Mouse (Mus musculus) heart, embryonic 14.5 days (tissue): ENCODE results near the gene Id3. TPM values are rescaled to one million over a fixed set of nuclear protein-coding genes. Genes with fewer than 3 reads are reported as not detected.

ENCODE experiments used
- ATAC-seq: fragments of 200-750 bp; cut with Nextera tagmentation; 2 replicates; pipeline ENCODE4 v1.8.0; 2017; ENCODE audit warnings: low read depth, moderate TSS enrichment; ENCODE audit not compliant: insufficient number of reproducible peaks, insufficient read depth, low FRiP score
- H3K27ac ChIP-seq, 2 experiments: fragments of 200-500 bp in 1 of 2; fragments of 300-500 bp in 1 of 2; sonication (generic) in 1 of 2; replicated peaks in 1 of 2; 2 replicates each; pipeline ENCODE4 v1.5.1; 2012 to 2014; ENCODE audit warnings: low read depth in 2 of 2, low read length in 2 of 2, control low read depth in 1 of 2, mild to moderate bottlenecking in 1 of 2, mixed read lengths in 1 of 2; ENCODE audit not compliant: control insufficient read depth in 1 of 2, insufficient read depth in 1 of 2
- H3K27me3 ChIP-seq: fragments of 300-500 bp; sonication (generic); 2 replicates; pipeline ENCODE4 v1.6.1; 2014; ENCODE audit warnings: mild to moderate bottlenecking, low read length, control low read depth; ENCODE audit not compliant: control insufficient read depth, insufficient read depth
- H3K36me3 ChIP-seq: fragments of 300-500 bp; sonication (generic); 2 replicates; pipeline ENCODE4 v1.6.1; 2014; ENCODE audit warnings: mild to moderate bottlenecking, control low read depth, low read length, mixed read lengths; ENCODE audit not compliant: control insufficient read depth, insufficient read depth
- H3K4me1 ChIP-seq, 2 experiments: fragments of 200-500 bp in 1 of 2; fragments of 300-500 bp in 1 of 2; sonication (generic) in 1 of 2; 2 replicates each; pipeline ENCODE4 v1.6.1; 2012 to 2014; ENCODE audit warnings: low read length in 2 of 2, control low read depth in 1 of 2, mixed read lengths in 1 of 2; ENCODE audit not compliant: control insufficient read depth in 2 of 2, insufficient read depth in 2 of 2
- H3K4me2 ChIP-seq: fragments of 300-500 bp; sonication (generic); 2 replicates; pipeline ENCODE4 v1.6.1; 2014; ENCODE audit warnings: mild to moderate bottlenecking, low read length
- H3K4me3 ChIP-seq, 2 experiments: fragments of 200-500 bp in 1 of 2; fragments of 300-500 bp in 1 of 2; sonication (generic) in 1 of 2; 2 replicates each; pipeline ENCODE4 v1.5.1; 2012 to 2014; ENCODE audit warnings: low read length in 2 of 2, mild to moderate bottlenecking in 2 of 2, control low read depth in 1 of 2, low read depth in 1 of 2, moderate library complexity in 1 of 2; ENCODE audit not compliant: control insufficient read depth in 1 of 2, insufficient read depth in 1 of 2
- H3K9ac ChIP-seq: fragments of 300-500 bp; sonication (generic); 2 replicates; pipeline ENCODE4 v1.6.1; 2014; ENCODE audit warnings: mild to moderate bottlenecking, low read length
- H3K9me3 ChIP-seq: fragments of 300-500 bp; sonication (generic); 2 replicates; pipeline ENCODE4 v1.6.1; 2016; ENCODE audit warnings: low read length, control low read depth; ENCODE audit not compliant: control insufficient read depth
- WGBS: fragments of 180-500 bp; shearing (Covaris S2); extraction: QIAGEN DNeasy Blood & Tissue Kit; methylation state at CpG from one replicate; pipeline ENCODE4 v1.1.7; 2014; 5-methylcytosine and 5-hydroxymethylcytosine counted together
- polyA plus RNA-seq: library from polyadenylated mRNA; unstranded; fragments of >200 nt; fragmentation: Nextera tagmentation; extraction: Ambion mirVana; gene quantifications from 2 replicates; pipeline ENCODE4 v1.2.1, GENCODE M21; 2014

Gene Id3
- polyA plus RNA-seq, 1 experiment from 2014 or later: 296 TPM

GRCm38 (mm10) chr4:136125458-136125857 lies 17.8 kb upstream of the Id3 start:
- H3K27me3 ChIP-seq: no peaks in the 10 kb centered on the region
- H3K36me3 ChIP-seq: no peaks in the 10 kb centered on the region
- H3K4me3 ChIP-seq: no peak overlapping the region
- no peak overlapping the region for H3K4me2 ChIP-seq
- H3K9ac ChIP-seq: no peak overlapping the region
- H3K4me1 ChIP-seq: peaks cover 14 to 17% of the 10 kb centered on the region in 2 experiments; a peak in 2 of 4 replicates
- ATAC-seq: no peak
- 65% methylated on average over 11 of the region's 11 CpGs for WGBS
- H3K27ac ChIP-seq: no peak overlapping the region
- 0 out of 2 replicates have a peak, but pooled peaks cover 4% of the 10 kb centered on the region for H3K9me3 ChIP-seq

DNA sequence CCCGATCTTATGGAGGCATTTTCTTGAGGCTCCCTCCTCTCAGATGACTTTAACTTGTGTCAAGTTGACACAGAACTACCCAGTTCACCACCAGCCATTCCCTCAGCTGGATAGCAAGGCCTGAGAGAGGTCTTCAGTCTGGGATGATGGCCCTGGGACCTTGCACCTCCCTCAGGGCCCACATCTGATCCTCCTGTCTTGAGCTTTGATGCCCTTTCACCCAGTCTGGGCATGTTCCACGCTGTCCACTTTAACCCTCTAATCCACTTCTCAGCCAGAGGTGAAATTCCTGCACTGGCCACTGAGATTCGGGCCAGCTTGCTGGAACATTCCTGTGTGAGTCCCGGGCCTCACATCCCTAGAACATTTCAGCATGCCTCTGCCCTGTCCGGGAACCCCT lies 17.3 kb upstream of the Id3 start:
- 42% methylated on average over 5 of the region's 5 CpGs for WGBS
- Histone ChIP-seq H3K4me3 (no peak overlapping the region), H3K4me1 (peaks cover 14 to 17% of the 10 kb centered on the region in 2 experiments; a peak in 2 of 4 replicates), H3K9ac (no peak overlapping the region), H3K36me3 (no peaks in the 10 kb centered on the region), H3K4me2 (no peak overlapping the region), H3K9me3 (0 out of 2 replicates have a peak, but pooled peaks cover 4% of the 10 kb centered on the region), H3K27ac (0 out of 4 replicates have a peak overlapping the region, but pooled peaks of 1 of the 2 experiments have one; percentile 1), H3K27me3 (no peaks in the 10 kb centered on the region)
- no peak for ATAC-seq

DNA sequence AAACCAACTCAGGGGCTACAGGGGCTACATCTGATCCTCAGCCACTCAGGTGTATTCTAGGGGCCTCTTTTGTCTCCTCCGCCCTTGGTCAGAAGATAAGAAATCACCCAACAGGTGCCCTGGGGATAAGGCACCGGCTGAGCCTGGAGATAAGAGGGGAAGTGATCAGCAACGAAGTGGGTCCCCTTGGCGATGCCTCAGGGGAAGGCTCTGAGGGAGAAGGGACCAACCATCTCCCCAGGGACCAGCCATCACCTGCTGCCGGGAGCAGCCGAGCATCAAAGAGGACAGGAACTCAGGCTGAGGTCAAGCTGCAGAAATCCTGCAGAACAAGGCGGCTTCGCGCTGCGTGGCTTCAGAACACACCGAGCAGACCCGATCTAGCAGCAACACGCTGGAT lies 15.6 kb upstream of the Id3 start:
- no peaks in the 10 kb centered on the region for H3K27me3 ChIP-seq
- no peak overlapping the region for H3K4me3 ChIP-seq
- WGBS: 53% methylated on average over 13 of the region's 13 CpGs

GRCm38 (mm10) chr4:136129842-136130241 lies 13.5 kb upstream of the Id3 start:
- ATAC-seq: no peak
- whole genome bisulfite sequencing: 68% methylated on average over 1 of the region's 1 CpGs

More for the DNA sequence above, 15.6 kb upstream of the Id3 start:
- Histone ChIP-seq H3K27ac (no peak overlapping the region), H3K9ac (no peak overlapping the region), H3K36me3 (no peaks in the 10 kb centered on the region), H3K4me1 (peaks cover 14 to 17% of the 10 kb centered on the region in 2 experiments; a peak in 2 of 4 replicates), H3K9me3 (0 out of 2 replicates have a peak, but pooled peaks cover 4% of the 10 kb centered on the region), H3K4me2 (no peak overlapping the region)
- no peak for ATAC-seq

DNA sequence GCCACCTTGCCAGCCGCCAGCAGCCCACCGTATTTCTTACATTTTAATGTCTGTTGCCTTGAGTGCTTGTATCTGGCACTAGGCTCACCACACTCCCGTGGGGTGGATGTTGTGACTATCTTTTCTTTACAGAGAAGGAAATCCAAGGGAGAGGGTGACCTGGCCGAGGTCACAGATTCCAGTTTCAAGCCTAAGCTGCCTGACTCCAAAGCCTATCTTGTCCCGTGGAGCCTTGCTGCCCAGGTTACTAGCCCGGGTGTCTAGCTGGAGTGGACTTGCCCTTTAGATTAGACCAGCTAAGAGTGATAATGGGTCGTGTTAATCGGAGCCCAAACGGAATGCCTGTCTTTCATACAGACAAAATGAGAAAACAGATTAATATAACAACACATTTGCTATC lies 9.5 kb upstream of the Id3 start:
- ATAC-seq: no peak
- no peaks in the 10 kb centered on the region for H3K36me3 ChIP-seq
- 0 out of 2 replicates have a peak, but pooled peaks cover 4% of the 10 kb centered on the region for H3K9me3 ChIP-seq
- peak overlapping the region; percentile 78 for H3K9ac ChIP-seq
- H3K4me1 ChIP-seq: peaks cover 22 to 36% of the 10 kb centered on the region in 2 experiments
- H3K4me2 ChIP-seq: peak overlapping the region; percentile 93
- H3K4me3 ChIP-seq: peak overlapping the region in 1 of 2 experiments; percentile 55; a peak in 1 of 4 replicates
- 14% methylated on average over 9 of the region's 9 CpGs for WGBS
- H3K27ac ChIP-seq: peak overlapping the region; percentile 95 to 97
- H3K27me3 ChIP-seq: no peaks in the 10 kb centered on the region

More at GRCm38 (mm10) chr4:136129842-136130241, 13.5 kb upstream of the Id3 start:
- Histone ChIP-seq H3K4me1 (peaks cover 20% of the 10 kb centered on the region in 2 experiments), H3K4me2 (no peak overlapping the region), H3K36me3 (no peaks in the 10 kb centered on the region), H3K27ac (no peak overlapping the region), H3K4me3 (no peak overlapping the region), H3K27me3 (no peaks in the 10 kb centered on the region), H3K9me3 (0 out of 2 replicates have a peak, but pooled peaks cover 4% of the 10 kb centered on the region), H3K9ac (no peak overlapping the region)

- ATAC-seq: peak; percentile 42
- peak overlapping the region; percentile 95 to 97 for H3K27ac ChIP-seq
- under 1% methylated on average over 15 of the region's 15 CpGs for WGBS
These were observed 8.8 kb upstream of the Id3 start for GRCm38 (mm10) chr4:136134418-136134977.

GRCm38 (mm10) chr4:136134978-136135873 lies 8.1 kb upstream of the Id3 start:
- Histone ChIP-seq H3K9ac (peak overlapping the region; percentile 78), H3K27me3 (no peaks in the 10 kb centered on the region), H3K9me3 (no peaks in the 10 kb centered on the region), H3K36me3 (no peaks in the 10 kb centered on the region), H3K4me2 (peak overlapping the region; percentile 93), H3K27ac (peak overlapping the region; percentile 95 to 97), H3K4me3 (peak overlapping the region; percentile 49 to 55), H3K4me1 (peaks cover 29 to 50% of the 10 kb centered on the region in 2 experiments)
- 5% methylated on average over 50 of the region's 50 CpGs for WGBS
- ATAC-seq: peak; percentile 48; the same call in 1 of the 2 replicates

More at GRCm38 (mm10) chr4:136134418-136134977, 8.8 kb upstream of the Id3 start:
- Histone ChIP-seq H3K4me2 (peak overlapping the region; percentile 93), H3K4me3 (peak overlapping the region; percentile 49 to 55), H3K4me1 (peaks cover 26 to 43% of the 10 kb centered on the region in 2 experiments), H3K9me3 (0 out of 2 replicates have a peak, but pooled peaks cover 4% of the 10 kb centered on the region), H3K36me3 (no peaks in the 10 kb centered on the region), H3K9ac (peak overlapping the region; percentile 78), H3K27me3 (no peaks in the 10 kb centered on the region)
